ENCODE assay signal across 23 mouse cellular contexts in the genomic region with DNA sequence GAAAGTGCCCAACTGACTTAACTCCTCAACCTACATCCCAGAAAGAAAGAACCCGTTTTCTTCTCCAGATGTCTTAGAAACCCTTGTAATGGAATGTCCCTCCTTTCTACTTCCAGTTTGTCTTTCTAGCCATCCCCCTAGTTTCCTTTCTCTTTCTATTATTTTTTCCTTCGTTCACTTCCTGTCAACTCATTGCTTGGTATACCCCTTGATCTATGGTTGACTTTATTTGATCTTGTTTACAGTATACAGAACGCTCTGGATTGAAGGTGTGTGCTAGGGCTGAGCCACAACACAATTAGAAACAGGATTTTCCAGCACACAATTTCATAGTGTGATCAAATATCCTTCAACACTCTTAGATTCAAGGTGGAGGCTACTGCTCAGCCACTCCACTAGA.
"Had no signal": no experiment of that assay in that cellular context is flagged by ENCODE, and none has a peak within 500 bp of the region (broad histone marks: within the 10 kb centered on the region; RNA-seq: fewer than 3 reads in every experiment).

No protein-coding gene starts in this region.

- ATAC-seq: hindbrain, embryonic 16.5 days; intestine, embryonic 15.5 days; intestine, postnatal 0 days; liver, embryonic 12.5 days had no signal

- H3K4me2 ChIP-seq: heart, embryonic 11.5 days; hindbrain, embryonic 12.5 days; hindbrain, embryonic 14.5 days; intestine, embryonic 15.5 days; limb, embryonic 13.5 days; limb, embryonic 15.5 days; liver, embryonic 12.5 days had no signal

- H3K36me3 ChIP-seq: hindbrain, embryonic 10.5 days; hindbrain, embryonic 12.5 days; intestine, embryonic 15.5 days; limb, embryonic 13.5 days; limb, embryonic 15.5 days; liver, embryonic 12.5 days had no signal

- H3K27me3 ChIP-seq: hindbrain, embryonic 12.5 days; intestine, embryonic 15.5 days; limb, embryonic 13.5 days; limb, embryonic 15.5 days; liver, embryonic 12.5 days had no signal

- DNase-seq: gastrocnemius, adult 2 months; gastrocnemius, postnatal 10 days; gastrocnemius, postnatal 25 days; heart, adult 18-20 months; heart, postnatal 10 days; heart, postnatal 4 days; kidney, adult 18-20 months; kidney, adult 8-10 months; kidney, postnatal 10 days; kidney, postnatal 25 days; layer of hippocampus, postnatal 36 days; left cerebral cortex, postnatal 4 days had no signal

- H3K4me3 ChIP-seq: gastrocnemius, adult 2 months; hindbrain, embryonic 10.5 days; hindbrain, embryonic 12.5 days; intestine, embryonic 15.5 days; layer of hippocampus, adult 2 months; limb, embryonic 13.5 days; limb, embryonic 15.5 days; liver, embryonic 12.5 days had no signal
